ENCODE assay signal across 7 mouse cellular contexts in the genomic region with DNA sequence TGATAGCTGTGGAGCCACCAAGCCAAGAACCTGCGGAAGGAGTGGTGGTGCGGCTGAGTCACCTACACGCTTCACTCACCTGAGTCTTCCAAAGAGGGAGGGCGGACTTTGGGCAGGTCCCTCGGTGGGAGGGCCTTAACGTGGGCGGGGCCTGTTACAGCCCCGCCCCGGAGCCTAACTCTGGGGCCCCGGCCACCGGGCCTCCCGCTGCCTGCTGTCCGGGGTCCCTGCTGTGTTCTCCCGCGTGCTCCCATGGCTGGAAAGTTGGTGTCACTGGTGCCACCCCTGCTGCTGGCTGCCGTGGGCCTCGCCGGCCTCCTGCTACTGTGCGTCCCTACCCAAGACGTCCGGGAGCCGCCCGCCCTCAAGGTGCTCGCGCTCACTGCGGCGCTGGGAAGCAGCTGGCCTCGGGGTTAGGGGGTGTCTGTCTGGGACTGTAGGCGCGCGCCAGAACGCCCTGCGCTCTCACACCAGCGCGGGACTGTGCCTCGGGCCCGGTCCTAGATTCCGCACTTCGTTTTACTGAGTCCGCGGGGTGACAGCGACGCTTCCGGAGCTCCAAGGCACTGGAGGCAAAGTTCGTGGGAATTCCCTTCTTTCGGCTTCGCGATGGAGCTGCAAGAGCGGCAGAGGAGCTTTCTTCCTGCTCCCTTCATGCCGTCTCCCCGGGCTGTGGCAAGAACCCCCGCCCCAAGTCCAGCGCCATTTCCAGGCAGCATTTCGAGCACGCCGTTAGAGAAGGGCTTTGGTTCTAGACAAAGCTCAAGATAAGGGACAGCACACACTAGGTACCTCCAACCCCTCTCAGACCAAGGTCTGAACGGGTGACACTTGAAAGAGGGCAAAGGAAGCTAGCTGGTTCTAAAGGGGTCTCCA. TPM values are rescaled to one million over a fixed set of nuclear protein-coding genes. Genes with fewer than 3 reads are reported as not detected.
A peak's percentile ranks its signal among the peaks of the same experiment; 100 is the strongest.
DNase-seq lines count a peak whose midpoint lies in the region; TF ChIP-seq lines count a peak whose summit lies in the region.

TSS of gene Entpd2 (plus strand) at position 154 of the 876 bp plus-strand sequence.

- no peak for TF ChIP-seq CTCF in E14TG2a.4 (conservative IDR thresholded peaks at IDR 0.05; ENCODE audit: low read length)

- peaks cover 84% of the 10 kb centered on the region for H3K27me3 ChIP-seq in E14TG2a.4 (ENCODE audit: insufficient read depth, low read length)

- intact Hi-C loops in heart, postnatal 14 days (cut with DNase I): no loop called here

- DNase-seq in MN1 (ENCODE audit: low spot score): peak; percentile 30
- DNase-seq in fat pad, adult 2 months (ENCODE audit: extremely low read depth, low read depth, low spot score): peak; percentile 31
- peak; percentile 49 to 62 for DNase-seq in heart, postnatal 14 days
- DNase-seq in kidney, postnatal 4 days: peak; percentile 66 to 79
- peak; percentile 53 for DNase-seq in lung, postnatal 36 days
- DNase-seq in testis, postnatal 14 days (ENCODE audit: low spot score): peak; percentile 36

- H3K4me1 ChIP-seq in E14TG2a.4 (replicated peaks; ENCODE audit: low read depth, low read length): peaks cover 39% of the 10 kb centered on the region

- H3K4me3 ChIP-seq in E14TG2a.4 (replicated peaks; ENCODE audit: low read length): peak within 1 kb of the TSS; percentile 86

- H3K9me3 ChIP-seq in E14TG2a.4 (ENCODE audit: low read length): no peaks in the 10 kb centered on the region

- H3K36me3 ChIP-seq in E14TG2a.4 (ENCODE audit: insufficient read depth, low read length): no peaks in the 10 kb centered on the region

RNA-seq across cellular contexts. Expression of gene Entpd2, which starts in this region (rescaled TPM):
- 10 to 100 TPM; 16.1 to 17.0 TPM for total RNA-seq in heart, postnatal 14 days (2021)

Comparison
In these comparisons a context has a peak if more than half of its experiments do, and no peak if none do; other contexts are left out.
1. Peak in every context shown above with its lines: DNase-seq and H3K4me3 ChIP-seq.